Comparison of ENCODE assay signal across 8 mouse cellular contexts in the genomic region with DNA sequence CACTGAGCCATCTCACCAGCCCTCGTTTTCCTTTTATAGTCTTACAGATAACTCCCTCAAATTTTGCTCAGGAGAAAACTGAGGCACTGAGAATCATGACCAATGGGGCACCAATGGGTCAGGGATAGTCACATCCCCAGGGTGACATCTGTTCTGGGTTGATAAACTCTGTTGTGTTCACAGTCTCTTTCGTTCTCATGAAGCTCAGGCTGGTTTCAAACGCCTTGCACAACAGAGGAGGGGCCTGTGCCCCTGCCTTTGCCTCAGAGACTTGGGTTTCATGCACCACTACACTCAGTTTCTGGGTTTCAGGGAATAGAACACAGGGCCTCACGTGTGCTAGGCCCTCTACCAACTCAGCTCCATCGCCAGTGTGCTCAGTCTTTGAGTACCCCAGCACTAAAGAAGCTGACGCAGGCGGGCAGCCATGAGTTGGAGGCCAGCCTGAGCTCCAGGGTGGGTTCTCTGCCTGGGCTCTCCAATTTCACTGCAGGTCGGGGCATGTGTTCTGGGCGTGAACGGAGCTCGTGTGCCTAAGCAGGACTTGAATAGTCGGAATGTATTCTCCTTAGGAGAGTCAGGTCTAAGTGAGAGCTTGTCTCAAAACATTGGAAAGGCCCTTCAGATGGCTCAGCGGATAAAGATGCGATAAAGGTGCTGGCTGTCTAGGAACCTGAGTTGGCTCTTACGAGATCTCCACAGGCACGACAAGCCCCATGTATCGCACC. TPM values are rescaled to one million over a fixed set of nuclear protein-coding genes. Genes with fewer than 3 reads are reported as not detected.
DNase-seq lines count a peak whose midpoint lies in the region; ATAC-seq and TF ChIP-seq lines count a peak whose summit lies in the region.

No protein-coding gene starts in this region.

- H3K27me3 ChIP-seq in kidney, adult 2 months (replicated peaks; ENCODE audit: control insufficient read depth, insufficient read depth, low read length): no peaks in the 10 kb centered on the region
- 0 out of 2 replicates have a peak, but pooled peaks cover 3% of the 10 kb centered on the region for H3K27me3 ChIP-seq in forebrain, embryonic 14.5 days (replicated peaks; ENCODE audit: control insufficient read depth, insufficient read depth, low read length)
- no peaks in the 10 kb centered on the region for H3K27me3 ChIP-seq in liver, embryonic 14.5 days (ENCODE audit: control insufficient read depth, insufficient read depth, low read length)

- WGBS in kidney, adult 2 months: 26% methylated on average over 17 of the region's 17 CpGs
- 17% methylated on average over 17 of the region's 17 CpGs for WGBS in forebrain, embryonic 14.5 days
- WGBS in liver, embryonic 14.5 days (ENCODE audit: insufficient replicate concordance): 9% methylated on average over 17 of the region's 17 CpGs

- no peak for TF ChIP-seq POLR2A in kidney, adult 2 months (IDR thresholded peaks at IDR 0.05; ENCODE audit: low read depth, low read length)

- no peak overlapping the region for H3K27ac ChIP-seq in kidney, adult 2 months (ENCODE audit: insufficient read depth, low read depth, low read length)
- peak overlapping the region; percentile 56; the same call in 1 of the 2 replicates for H3K27ac ChIP-seq in forebrain, embryonic 14.5 days (ENCODE audit: low read depth, low read length)
- peak overlapping the region; percentile 92 for H3K27ac ChIP-seq in liver, embryonic 14.5 days

- peaks cover 3% of the 10 kb centered on the region; the same call in 1 of the 2 replicates for H3K36me3 ChIP-seq in kidney, adult 2 months (ENCODE audit: control insufficient read depth, insufficient read depth, low read length)
- H3K36me3 ChIP-seq in forebrain, embryonic 14.5 days (ENCODE audit: control insufficient read depth, insufficient read depth, low read length): peaks cover 26% of the 10 kb centered on the region
- H3K36me3 ChIP-seq in liver, embryonic 14.5 days (replicated peaks; ENCODE audit: control insufficient read depth, insufficient read depth, low read depth): peaks cover 30% of the 10 kb centered on the region

- H3K9ac ChIP-seq in forebrain, embryonic 14.5 days (ENCODE audit: low read length): peak overlapping the region; percentile 58
- H3K9ac ChIP-seq in liver, embryonic 14.5 days (replicated peaks): peak overlapping the region; percentile 53

- TF ChIP-seq CTCF in kidney, adult 2 months (conservative IDR thresholded peaks at IDR 0.05; ENCODE audit: insufficient read depth, insufficient read length, low read depth, low read length): no peak
- no peak for TF ChIP-seq CTCF in liver, embryonic 14.5 days (IDR thresholded peaks at IDR 0.05; ENCODE audit: low read depth)

- no peak; the same call in none of the 2 replicates for ATAC-seq in forebrain, embryonic 14.5 days
- peak; percentile 77 for ATAC-seq in liver, embryonic 14.5 days (ENCODE audit: insufficient read depth)

- H3K4me1 ChIP-seq in kidney, adult 2 months (ENCODE audit: control insufficient read depth, insufficient read depth, low read length): peaks cover 9% of the 10 kb centered on the region; the same call in 1 of the 2 replicates
- peaks cover 8% of the 10 kb centered on the region for H3K4me1 ChIP-seq in forebrain, embryonic 14.5 days (ENCODE audit: control insufficient read depth, insufficient read depth, low read length)
- peaks cover 23 to 34% of the 10 kb centered on the region in 2 experiments for H3K4me1 ChIP-seq in liver, embryonic 14.5 days (replicated peaks; ENCODE audit: control insufficient read depth in 2 of 2, insufficient read depth in 2 of 2, low read length in 1 of 2)

- no peak for DNase-seq in kidney, adult 2 months
- no peak for DNase-seq in kidney, adult 8-10 months
- DNase-seq in MN1 (ENCODE audit: low spot score): peak; percentile 35
- DNase-seq in forebrain, embryonic 14.5 days (ENCODE audit: low spot score): no peak
- peak; percentile 86 to 92 (median 88) for DNase-seq in liver, embryonic 14.5 days (ENCODE audit: low read depth in 3 of 3, low spot score in 3 of 3)
- DNase-seq in ovary, postnatal 14 days (ENCODE audit: low spot score): no peak
- no peak for DNase-seq in layer of hippocampus, adult 9-11 months
- no peak for DNase-seq in kidney, postnatal 14 days

- peak; percentile 76 for TF ChIP-seq EP300 in liver, embryonic 14.5 days (IDR thresholded peaks at IDR 0.05; ENCODE audit: low read depth)

- peak overlapping the region; percentile 49 for H3K4me3 ChIP-seq in kidney, adult 2 months (ENCODE audit: insufficient read depth, low read depth, low read length)
- H3K4me3 ChIP-seq in forebrain, embryonic 14.5 days (ENCODE audit: low read depth, low read length): peak overlapping the region; percentile 88
- H3K4me3 ChIP-seq in liver, embryonic 14.5 days (ENCODE audit: insufficient read depth in 1 of 2, low read depth in 2 of 2, low read length in 2 of 2): peak overlapping the region; percentile 62 to 98

- no peaks in the 10 kb centered on the region for H3K9me3 ChIP-seq in forebrain, embryonic 14.5 days (replicated peaks; ENCODE audit: control insufficient read depth, low read length)
- no peaks in the 10 kb centered on the region for H3K9me3 ChIP-seq in liver, embryonic 14.5 days (ENCODE audit: control insufficient read depth, low read length)

- H3K4me2 ChIP-seq in forebrain, embryonic 14.5 days (ENCODE audit: low read length): peak overlapping the region; percentile 89
- H3K4me2 ChIP-seq in liver, embryonic 14.5 days (ENCODE audit: low read depth): peak overlapping the region; percentile 77

RNA-seq across cellular contexts. Expression of a gene that starts 0.7 kb away (rescaled TPM):
- 67.0 and 71.9 TPM in 2 replicates for polyA plus RNA-seq in kidney, adult 2 months (2012; rRNA removed)
- 45.7 and 53.1 TPM in 2 replicates for polyA plus RNA-seq in forebrain, embryonic 14.5 days (2014; fragmentation: Nextera tagmentation; extraction: Ambion mirVana)
- 21.5 and 38.9 TPM in 2 replicates for polyA plus RNA-seq in liver, embryonic 14.5 days (2012; rRNA removed)
- polyA plus RNA-seq in liver, embryonic 14.5 days (2014; fragmentation: Nextera tagmentation; extraction: Ambion mirVana): 69.3 and 78.1 TPM in 2 replicates

RNA-seq across cellular contexts. Expression of a gene that starts 16.2 kb away (rescaled TPM):
- polyA plus RNA-seq in kidney, adult 2 months (2012; rRNA removed): 0.38 and 0.39 TPM in 2 replicates
- polyA plus RNA-seq in forebrain, embryonic 14.5 days (2014; fragmentation: Nextera tagmentation; extraction: Ambion mirVana): 0.94 and 1.4 TPM in 2 replicates
- 0.06 TPM in 2 replicates for polyA plus RNA-seq in liver, embryonic 14.5 days (2012; rRNA removed)
- 0.09 and 0.10 TPM in 2 replicates for polyA plus RNA-seq in liver, embryonic 14.5 days (2014; fragmentation: Nextera tagmentation; extraction: Ambion mirVana)

RNA-seq across cellular contexts. Expression of a gene that starts 23.3 kb away (rescaled TPM):
- polyA plus RNA-seq in kidney, adult 2 months (2012; rRNA removed): 14.2 and 15.9 TPM in 2 replicates
- polyA plus RNA-seq in forebrain, embryonic 14.5 days (2014; fragmentation: Nextera tagmentation; extraction: Ambion mirVana): 9.8 and 14.6 TPM in 2 replicates
- polyA plus RNA-seq in liver, embryonic 14.5 days (2012; rRNA removed): 14.4 and 21.9 TPM in 2 replicates
- polyA plus RNA-seq in liver, embryonic 14.5 days (2014; fragmentation: Nextera tagmentation; extraction: Ambion mirVana): 3.9 and 5.0 TPM in 2 replicates

RNA-seq across cellular contexts. Expression of a gene that starts 25.3 kb away (rescaled TPM):
- polyA plus RNA-seq in kidney, adult 2 months (2012; rRNA removed): 42.8 and 52.4 TPM in 2 replicates
- polyA plus RNA-seq in forebrain, embryonic 14.5 days (2014; fragmentation: Nextera tagmentation; extraction: Ambion mirVana): 34.7 and 39.1 TPM in 2 replicates
- polyA plus RNA-seq in liver, embryonic 14.5 days (2012; rRNA removed): 15.1 and 15.8 TPM in 2 replicates
- polyA plus RNA-seq in liver, embryonic 14.5 days (2014; fragmentation: Nextera tagmentation; extraction: Ambion mirVana): 15.6 and 16.4 TPM in 2 replicates

RNA-seq across cellular contexts. Expression of a gene that starts 26.8 kb away (rescaled TPM):
- polyA plus RNA-seq in kidney, adult 2 months (2012; rRNA removed): 20.2 and 24.1 TPM in 2 replicates
- 101 and 107 TPM in 2 replicates for polyA plus RNA-seq in forebrain, embryonic 14.5 days (2014; fragmentation: Nextera tagmentation; extraction: Ambion mirVana)
- polyA plus RNA-seq in liver, embryonic 14.5 days (2012; rRNA removed): 70.5 and 74.4 TPM in 2 replicates
- polyA plus RNA-seq in liver, embryonic 14.5 days (2014; fragmentation: Nextera tagmentation; extraction: Ambion mirVana): 116 and 119 TPM in 2 replicates

Comparison
In these comparisons a context has a peak if more than half of its experiments do, and no peak if none do; other contexts are left out.
1. DNase-seq: peak in MN1 (single experiment) and liver, embryonic 14.5 days (3 of 3); none in kidney, adult 2 months (single experiment), kidney, adult 8-10 months (0 of 2), forebrain, embryonic 14.5 days (single experiment), ovary, postnatal 14 days (single experiment), layer of hippocampus, adult 9-11 months (single experiment) and kidney, postnatal 14 days (single experiment).
2. Peak in every context shown above with its lines, with median percentiles within 50 percentile points of each other: H3K4me3 ChIP-seq.